Mouse (Mus musculus) heart, embryonic 12.5 days (tissue): ENCODE measurements at regions not wholly inside any gene's neighbourhood (a gene's known extent, or its start where the extent isn't known, plus 50 kb on each side); places are given as distances from the start of the nearest gene placed in this dataset.

Experiments
- ATAC-seq: fragments of 200-750 bp; cut with Nextera tagmentation; 2 replicates; pipeline ENCODE4 v1.8.0; 2017; ENCODE audit warnings: moderate TSS enrichment, moderate library complexity; ENCODE audit not compliant: insufficient number of reproducible peaks, low FRiP score
- H3K27ac ChIP-seq: fragments of 300-500 bp; sonication (generic); 2 replicates; pipeline ENCODE4 v1.5.1; 2016; ENCODE audit warnings: mild to moderate bottlenecking, moderate library complexity; ENCODE audit not compliant: poor library complexity, severe bottlenecking
- H3K27me3 ChIP-seq: fragments of 300-500 bp; sonication (generic); replicated peaks from 2 replicates; pipeline ENCODE4 v1.6.1; 2016; ENCODE audit warnings: mild to moderate bottlenecking, moderate library complexity
- H3K36me3 ChIP-seq: fragments of 300-500 bp; sonication (generic); 2 replicates; pipeline ENCODE4 v1.6.1; 2016; ENCODE audit warnings: mild to moderate bottlenecking, moderate library complexity
- H3K4me1 ChIP-seq: fragments of 300-500 bp; sonication (generic); replicated peaks from 2 replicates; pipeline ENCODE4 v1.6.1; 2016; ENCODE audit warnings: mild to moderate bottlenecking
- H3K4me2 ChIP-seq: fragments of 300-500 bp; sonication (generic); 2 replicates; pipeline ENCODE4 v1.6.1; 2016; ENCODE audit warnings: mild to moderate bottlenecking, moderate library complexity
- H3K4me3 ChIP-seq: fragments of 300-500 bp; sonication (generic); 2 replicates; pipeline ENCODE4 v1.5.1; 2016; ENCODE audit warnings: mild to moderate bottlenecking
- H3K9ac ChIP-seq: fragments of 300-500 bp; sonication (generic); 2 replicates; pipeline ENCODE4 v1.6.1; 2016; ENCODE audit warnings: mild to moderate bottlenecking, moderate library complexity
- H3K9me3 ChIP-seq: fragments of 300-500 bp; sonication (generic); replicated peaks from 2 replicates; pipeline ENCODE4 v1.6.1; 2016; ENCODE audit warnings: mild to moderate bottlenecking, moderate library complexity
- WGBS: fragments of 180-500 bp; shearing (Covaris S2); methylation state at CpG from one replicate; pipeline ENCODE4 v1.1.7; 2016; 5-methylcytosine and 5-hydroxymethylcytosine counted together

- H3K9me3 ChIP-seq: no peaks in the 10 kb centered on the region
- 87% methylated on average over 2 of the region's 2 CpGs for WGBS
- H3K4me3 ChIP-seq: no peak overlapping the region
- no peak overlapping the region for H3K27ac ChIP-seq
- H3K36me3 ChIP-seq: no peaks in the 10 kb centered on the region
- H3K9ac ChIP-seq: no peak overlapping the region
- H3K4me1 ChIP-seq: no peaks in the 10 kb centered on the region
- H3K4me2 ChIP-seq: no peak overlapping the region
- no peak for ATAC-seq
- H3K27me3 ChIP-seq: 0 out of 2 replicates have a peak, but pooled peaks cover 3% of the 10 kb centered on the region
Observed at GRCm38 (mm10) chr3:40126903-40127302, 404.2 kb upstream of the Intu start.

DNA sequence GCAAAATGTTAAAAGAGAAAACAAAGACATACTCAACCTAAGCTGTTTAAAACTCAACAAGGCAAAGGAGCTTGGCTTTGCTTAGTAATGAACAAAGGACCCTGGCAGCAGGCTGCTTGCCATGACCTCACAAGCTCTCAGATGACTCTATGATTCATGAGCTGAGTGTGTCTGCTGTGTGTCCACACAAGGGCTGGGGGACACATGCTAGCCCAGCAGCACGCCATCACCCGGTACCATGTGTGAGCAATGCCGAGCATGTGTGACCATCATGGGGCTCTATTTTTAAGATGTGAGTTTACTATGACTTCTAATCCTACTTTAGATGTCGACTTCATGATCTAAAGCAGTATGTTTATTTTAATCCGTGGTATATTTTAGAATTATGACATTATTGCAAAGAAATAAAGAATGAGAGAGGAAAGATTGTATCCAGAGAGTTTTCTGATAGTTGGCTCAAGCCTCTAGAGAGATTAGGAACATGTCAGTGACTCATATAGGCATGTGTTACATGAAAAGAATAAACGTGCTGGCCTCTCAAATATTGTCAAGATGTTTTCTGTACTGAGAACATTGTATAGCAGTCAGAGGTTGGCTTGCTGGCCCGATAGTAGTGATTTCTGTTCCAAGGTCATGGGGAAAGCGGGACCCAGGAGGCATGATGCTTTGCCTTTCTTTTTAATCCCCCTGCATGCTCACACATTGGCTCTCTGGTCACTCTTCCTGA, 400.1 kb upstream of the Intu start:
- no peak for ATAC-seq
- Histone ChIP-seq H3K4me2 (no peak overlapping the region), H3K4me1 (no peaks in the 10 kb centered on the region), H3K9me3 (no peaks in the 10 kb centered on the region), H3K27me3 (no peaks in the 10 kb centered on the region), H3K9ac (no peak overlapping the region), H3K36me3 (no peaks in the 10 kb centered on the region), H3K27ac (no peak overlapping the region), H3K4me3 (no peak overlapping the region)
- WGBS: 75% methylated on average over 8 of the region's 8 CpGs

- Histone ChIP-seq H3K9me3 (no peaks in the 10 kb centered on the region), H3K9ac (no peak overlapping the region), H3K4me3 (no peak overlapping the region), H3K36me3 (no peaks in the 10 kb centered on the region), H3K4me2 (no peak overlapping the region), H3K4me1 (no peaks in the 10 kb centered on the region), H3K27ac (no peak overlapping the region), H3K27me3 (no peaks in the 10 kb centered on the region)
- 78% methylated on average over 5 of the region's 5 CpGs for WGBS
- no peak for ATAC-seq
Observed at GRCm38 (mm10) chr3:40138671-40139070, 392.4 kb upstream of the Intu start.

- WGBS: 76% methylated on average over 5 of the region's 5 CpGs
- Histone ChIP-seq H3K36me3 (no peaks in the 10 kb centered on the region), H3K9me3 (no peaks in the 10 kb centered on the region), H3K4me1 (no peaks in the 10 kb centered on the region), H3K27ac (no peak overlapping the region), H3K4me3 (no peak overlapping the region), H3K9ac (no peak overlapping the region), H3K27me3 (no peaks in the 10 kb centered on the region), H3K4me2 (no peak overlapping the region)
- ATAC-seq: no peak
Observed at GRCm38 (mm10) chr3:40142229-40142628, 388.9 kb upstream of the Intu start.

- no peak for ATAC-seq
- Histone ChIP-seq H3K27me3 (no peaks in the 10 kb centered on the region), H3K27ac (no peak overlapping the region), H3K9me3 (no peaks in the 10 kb centered on the region), H3K36me3 (no peaks in the 10 kb centered on the region), H3K4me1 (no peaks in the 10 kb centered on the region), H3K4me2 (no peak overlapping the region), H3K4me3 (no peak overlapping the region), H3K9ac (no peak overlapping the region)
- WGBS: 58% methylated on average over 6 of the region's 6 CpGs
Observed at GRCm38 (mm10) chr3:40158631-40159030, 372.5 kb upstream of the Intu start.

- Histone ChIP-seq H3K27ac (no peak overlapping the region), H3K36me3 (no peaks in the 10 kb centered on the region), H3K27me3 (no peaks in the 10 kb centered on the region), H3K9ac (no peak overlapping the region), H3K4me2 (no peak overlapping the region), H3K4me1 (no peaks in the 10 kb centered on the region), H3K9me3 (no peaks in the 10 kb centered on the region), H3K4me3 (no peak overlapping the region)
- ATAC-seq: no peak
- 67% methylated on average over 9 of the region's 9 CpGs for WGBS
Observed at GRCm38 (mm10) chr3:40159591-40160145, 371.4 kb upstream of the Intu start.

GRCm38 (mm10) chr3:40164181-40164580, 366.9 kb upstream of the Intu start:
- Histone ChIP-seq H3K4me3 (no peak overlapping the region), H3K4me2 (no peak overlapping the region), H3K9ac (no peak overlapping the region), H3K36me3 (no peaks in the 10 kb centered on the region), H3K27ac (no peak overlapping the region), H3K9me3 (no peaks in the 10 kb centered on the region), H3K27me3 (no peaks in the 10 kb centered on the region), H3K4me1 (no peaks in the 10 kb centered on the region)
- no peak for ATAC-seq
- 59% methylated on average over 1 of the region's 1 CpGs for WGBS

GRCm38 (mm10) chr3:40167970-40168626, 363.0 kb upstream of the Intu start:
- H3K4me2 ChIP-seq: no peak overlapping the region

DNA sequence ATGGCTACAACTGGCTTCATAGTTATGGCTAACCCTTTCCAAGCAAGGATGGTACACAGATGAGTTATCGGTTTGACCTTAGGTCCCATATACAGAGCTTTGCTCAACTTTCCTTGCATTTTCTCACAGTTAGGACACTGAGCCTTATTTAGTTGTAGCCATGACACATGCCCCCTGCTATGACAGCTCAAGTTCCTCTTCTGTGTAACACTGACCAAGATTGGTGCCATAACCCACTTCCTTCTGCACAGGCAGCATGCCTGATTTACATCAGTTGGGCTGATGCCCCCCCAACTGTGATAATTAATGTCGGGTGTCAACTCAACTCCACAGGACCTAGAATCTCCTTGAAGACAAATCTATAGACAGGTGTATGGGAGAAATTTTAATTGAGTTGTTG, 361.5 kb upstream of the Intu start:
- Histone ChIP-seq H3K9me3 (no peaks in the 10 kb centered on the region), H3K27me3 (no peaks in the 10 kb centered on the region), H3K27ac (no peak overlapping the region), H3K9ac (no peak overlapping the region), H3K4me1 (no peaks in the 10 kb centered on the region), H3K4me3 (no peak overlapping the region), H3K36me3 (no peaks in the 10 kb centered on the region), H3K4me2 (no peak overlapping the region)
- no peak for ATAC-seq
- WGBS: 75% methylated on average over 2 of the region's 2 CpGs

More at GRCm38 (mm10) chr3:40167970-40168626, 363.0 kb upstream of the Intu start:
- Histone ChIP-seq H3K27ac (no peak overlapping the region), H3K27me3 (no peaks in the 10 kb centered on the region), H3K9ac (no peak overlapping the region), H3K9me3 (no peaks in the 10 kb centered on the region), H3K4me3 (no peak overlapping the region), H3K36me3 (no peaks in the 10 kb centered on the region), H3K4me1 (no peaks in the 10 kb centered on the region)
- ATAC-seq: no peak
- WGBS: 75% methylated on average over 12 of the region's 12 CpGs

GRCm38 (mm10) chr3:40179726-40180317, 351.3 kb upstream of the Intu start:
- Histone ChIP-seq H3K9me3 (no peaks in the 10 kb centered on the region), H3K36me3 (no peaks in the 10 kb centered on the region), H3K4me2 (no peak overlapping the region), H3K27ac (no peak overlapping the region), H3K4me3 (no peak overlapping the region), H3K27me3 (no peaks in the 10 kb centered on the region), H3K9ac (no peak overlapping the region), H3K4me1 (no peaks in the 10 kb centered on the region)
- WGBS: 56% methylated on average over 3 of the region's 3 CpGs
- ATAC-seq: no peak

- ATAC-seq: no peak
- H3K36me3 ChIP-seq: no peaks in the 10 kb centered on the region
- H3K9ac ChIP-seq: no peak overlapping the region
- H3K4me2 ChIP-seq: no peak overlapping the region
- H3K4me1 ChIP-seq: no peaks in the 10 kb centered on the region
- H3K27ac ChIP-seq: no peak overlapping the region
- H3K9me3 ChIP-seq: no peaks in the 10 kb centered on the region
- H3K27me3 ChIP-seq: no peaks in the 10 kb centered on the region
- no peak overlapping the region for H3K4me3 ChIP-seq
- 75% methylated on average over 5 of the region's 5 CpGs for WGBS
Observed at GRCm38 (mm10) chr3:40185597-40186320, 345.3 kb upstream of the Intu start.
